Mouse (Mus musculus) T-helper 1 cell (primary cell): Measurements from ENCODE around the gene Ankrd2.

Experiments used
- in situ Hi-C: fragments of 300-600 bp; cut with MboI, MseI; formaldehyde crosslinking; loops from one replicate; pipeline ENCODE4 v1.15.1; 2025; ENCODE audit warnings: high pct_unique_total_duplicates

Ankrd2 gene

GRCm38 (mm10) chr19:42035456-42036248 is at the start of gene Ankrd2:
TSS of gene Ankrd2 (plus strand) at chr19:42036000.
- in situ Hi-C loops: no loop called here

- in situ Hi-C loops: no loop called here
Measured at GRCm38 (mm10) chr19:41987206-41987605, 48.6 kb upstream of the Ankrd2 start.

GRCm38 (mm10) chr19:41989810-41990209 is 46.0 kb upstream of the Ankrd2 start:
- in situ Hi-C loops: no loop called here

GRCm38 (mm10) chr19:41991926-41992477 is 43.8 kb upstream of the Ankrd2 start:
- in situ Hi-C loops: no loop called here

- in situ Hi-C loops: no loop called here
Measured at GRCm38 (mm10) chr19:41992971-41993370, 42.8 kb upstream of the Ankrd2 start.

GRCm38 (mm10) chr19:41993484-41993883 is 42.3 kb upstream of the Ankrd2 start:
- in situ Hi-C loops: no loop called here

GRCm38 (mm10) chr19:41994023-41994422 is 41.8 kb upstream of the Ankrd2 start:
- in situ Hi-C loops: no loop called here

GRCm38 (mm10) chr19:41995483-41995882 is 40.3 kb upstream of the Ankrd2 start:
- in situ Hi-C loops: no loop called here

- in situ Hi-C loops: no loop called here
Measured at GRCm38 (mm10) chr19:41997090-41997489, 38.7 kb upstream of the Ankrd2 start.

- in situ Hi-C loops: no loop called here
Measured at GRCm38 (mm10) chr19:41998770-41999548, 36.8 kb upstream of the Ankrd2 start.

- in situ Hi-C loops: no loop called here
Measured at GRCm38 (mm10) chr19:41999688-42000283, 36.0 kb upstream of the Ankrd2 start.

GRCm38 (mm10) chr19:42000446-42000958 is 35.3 kb upstream of the Ankrd2 start:
- in situ Hi-C loops: no loop called here

- in situ Hi-C loops: no loop called here
Measured at GRCm38 (mm10) chr19:42001253-42001980, 34.4 kb upstream of the Ankrd2 start.

- in situ Hi-C loops: no loop called here
Measured at GRCm38 (mm10) chr19:42004258-42004657, 31.5 kb upstream of the Ankrd2 start.

GRCm38 (mm10) chr19:42005616-42006015 is 30.2 kb upstream of the Ankrd2 start:
- in situ Hi-C loops: no loop called here

GRCm38 (mm10) chr19:42006568-42006967 is 29.2 kb upstream of the Ankrd2 start:
- in situ Hi-C loops: no loop called here

- in situ Hi-C loops: no loop called here
Measured at GRCm38 (mm10) chr19:42008586-42008985, 27.2 kb upstream of the Ankrd2 start.

GRCm38 (mm10) chr19:42009067-42009466 is 26.7 kb upstream of the Ankrd2 start:
- in situ Hi-C loops: no loop called here

- in situ Hi-C loops: no loop called here
Measured at GRCm38 (mm10) chr19:42010436-42010835, 25.4 kb upstream of the Ankrd2 start.

GRCm38 (mm10) chr19:42011123-42011522 is 24.7 kb upstream of the Ankrd2 start:
- in situ Hi-C loops: no loop called here

GRCm38 (mm10) chr19:42014231-42014825 is 21.5 kb upstream of the Ankrd2 start:
- in situ Hi-C loops: no loop called here
